Mouse (Mus musculus): Measurements from ENCODE around the gene Mif4gd. TPM values are rescaled to one million over a fixed set of nuclear protein-coding genes. Genes with fewer than 3 reads are reported as not detected.
A peak's percentile ranks its signal among the peaks of the same experiment; 100 is the strongest.
"Not testable (repeated sequence)": the region's sequence is repeated elsewhere in the genome, so short reads cannot be mapped to it uniquely, and the experiment has no call there.

Gene Mif4gd
- polyA plus RNA-seq, 1 experiment from 2014 or later, result 57.3 TPM

GRCm38 (mm10) chr11:115649706-115650105, 36.9 kb upstream of the Mif4gd start:
- no peaks in the 10 kb centered on the region for H3K9me3 ChIP-seq (replicated peaks; ENCODE audit: low read length)
- H3K9ac ChIP-seq (ENCODE audit: low read depth, low read length), result no peak overlapping the region
- DNase-seq (ENCODE audit: low spot score), result peak; percentile 22
- 61% methylated on average over 10 of the region's 10 CpGs for WGBS
- no peak for ATAC-seq (replicated peaks; ENCODE audit: low FRiP score, low read depth)
- no peaks in the 10 kb centered on the region for H3K4me1 ChIP-seq (replicated peaks; ENCODE audit: insufficient read depth, low read length)
- peaks cover 10% of the 10 kb centered on the region; the same call in 1 of the 2 replicates for H3K36me3 ChIP-seq (ENCODE audit: insufficient read depth, low read length)
- H3K4me2 ChIP-seq (ENCODE audit: low read length), result no peak overlapping the region
- no peak overlapping the region for H3K4me3 ChIP-seq (replicated peaks; ENCODE audit: low read depth, low read length)
- no peak for TF ChIP-seq CTCF (IDR thresholded peaks at IDR 0.05; ENCODE audit: low read depth)
- H3K27ac ChIP-seq, result no peak overlapping the region
- H3K27me3 ChIP-seq (ENCODE audit: insufficient read depth, low read length), result no peaks in the 10 kb centered on the region

GRCm38 (mm10) chr11:115647459-115647858, 34.7 kb upstream of the Mif4gd start:
- Histone ChIP-seq H3K9me3 (replicated peaks; ENCODE audit: low read length) (no peaks in the 10 kb centered on the region), H3K4me3 (replicated peaks; ENCODE audit: low read depth, low read length) (no peak overlapping the region), H3K4me1 (replicated peaks; ENCODE audit: insufficient read depth, low read length) (no peaks in the 10 kb centered on the region), H3K27me3 (ENCODE audit: insufficient read depth, low read length) (no peaks in the 10 kb centered on the region), H3K36me3 (ENCODE audit: insufficient read depth, low read length) (peaks cover 17% of the 10 kb centered on the region; the same call in 1 of the 2 replicates), H3K4me2 (ENCODE audit: low read length) (no peak overlapping the region), H3K9ac (ENCODE audit: low read depth, low read length) (no peak overlapping the region), H3K27ac (no peak overlapping the region)
- ATAC-seq (replicated peaks; ENCODE audit: low FRiP score, low read depth) (no peak), DNase-seq (ENCODE audit: low spot score) (peak; percentile 94)
- TF ChIP-seq CTCF (IDR thresholded peaks at IDR 0.05; ENCODE audit: low read depth), result peak; percentile 90
- 35% methylated on average over 6 of the region's 6 CpGs for WGBS

- DNase-seq (ENCODE audit: low spot score), result no peak
- TF ChIP-seq CTCF (IDR thresholded peaks at IDR 0.05; ENCODE audit: low read depth), result no peak
- Histone ChIP-seq H3K4me3 (replicated peaks; ENCODE audit: low read depth, low read length) (no peak overlapping the region), H3K9ac (ENCODE audit: low read depth, low read length) (no peak overlapping the region), H3K4me2 (ENCODE audit: low read length) (no peak overlapping the region), H3K36me3 (ENCODE audit: insufficient read depth, low read length) (peaks cover 17% of the 10 kb centered on the region; the same call in 1 of the 2 replicates), H3K27ac (no peak overlapping the region), H3K9me3 (replicated peaks; ENCODE audit: low read length) (no peaks in the 10 kb centered on the region), H3K4me1 (replicated peaks; ENCODE audit: insufficient read depth, low read length) (no peaks in the 10 kb centered on the region), H3K27me3 (ENCODE audit: insufficient read depth, low read length) (no peaks in the 10 kb centered on the region)
- ATAC-seq (replicated peaks; ENCODE audit: low FRiP score, low read depth), result no peak
- WGBS, result 92% methylated on average over 9 of the region's 9 CpGs
Measured at GRCm38 (mm10) chr11:115646439-115646838, 33.7 kb upstream of the Mif4gd start.

GRCm38 (mm10) chr11:115645498-115645897, 32.7 kb upstream of the Mif4gd start:
- 31% methylated on average over 14 of the region's 14 CpGs for WGBS
- not testable (repeated sequence) for H3K9me3 ChIP-seq (replicated peaks; ENCODE audit: low read length); H3K9ac ChIP-seq (ENCODE audit: low read depth, low read length); DNase-seq (ENCODE audit: low spot score); H3K4me3 ChIP-seq (replicated peaks; ENCODE audit: low read depth, low read length); H3K4me1 ChIP-seq (replicated peaks; ENCODE audit: insufficient read depth, low read length); ATAC-seq (replicated peaks; ENCODE audit: low FRiP score, low read depth); H3K4me2 ChIP-seq (ENCODE audit: low read length); H3K27ac ChIP-seq; H3K27me3 ChIP-seq (ENCODE audit: insufficient read depth, low read length)
- peaks cover 17% of the 10 kb centered on the region; the same call in 1 of the 2 replicates for H3K36me3 ChIP-seq (ENCODE audit: insufficient read depth, low read length)

- no peaks in the 10 kb centered on the region for H3K4me1 ChIP-seq (replicated peaks; ENCODE audit: insufficient read depth, low read length)
- H3K9me3 ChIP-seq (replicated peaks; ENCODE audit: low read length), result no peaks in the 10 kb centered on the region
- H3K27me3 ChIP-seq (ENCODE audit: insufficient read depth, low read length), result no peaks in the 10 kb centered on the region
- no peak overlapping the region for H3K27ac ChIP-seq
- peaks cover 17% of the 10 kb centered on the region; the same call in 1 of the 2 replicates for H3K36me3 ChIP-seq (ENCODE audit: insufficient read depth, low read length)
- WGBS, result 90% methylated on average over 13 of the region's 13 CpGs
- DNase-seq (ENCODE audit: low spot score), result no peak
- no peak for TF ChIP-seq CTCF (IDR thresholded peaks at IDR 0.05; ENCODE audit: low read depth)
- no peak for ATAC-seq (replicated peaks; ENCODE audit: low FRiP score, low read depth)
- no peak overlapping the region for H3K4me3 ChIP-seq (replicated peaks; ENCODE audit: low read depth, low read length)
- H3K9ac ChIP-seq (ENCODE audit: low read depth, low read length), result no peak overlapping the region
- no peak overlapping the region for H3K4me2 ChIP-seq (ENCODE audit: low read length)
Measured at GRCm38 (mm10) chr11:115644308-115644707, 31.5 kb upstream of the Mif4gd start.

- H3K27ac ChIP-seq, result no peak overlapping the region
- no peak overlapping the region for H3K4me2 ChIP-seq (ENCODE audit: low read length)
- H3K36me3 ChIP-seq (ENCODE audit: insufficient read depth, low read length), result peaks cover 13% of the 10 kb centered on the region; the same call in 1 of the 2 replicates
- no peak for TF ChIP-seq CTCF (IDR thresholded peaks at IDR 0.05; ENCODE audit: low read depth)
- 78% methylated on average over 10 of the region's 10 CpGs for WGBS
- H3K4me3 ChIP-seq (replicated peaks; ENCODE audit: low read depth, low read length), result no peak overlapping the region
- H3K27me3 ChIP-seq (ENCODE audit: insufficient read depth, low read length), result no peaks in the 10 kb centered on the region
- no peak overlapping the region for H3K9ac ChIP-seq (ENCODE audit: low read depth, low read length)
- ATAC-seq (replicated peaks; ENCODE audit: low FRiP score, low read depth) (no peak), DNase-seq (ENCODE audit: low spot score) (no peak)
- no peaks in the 10 kb centered on the region for H3K4me1 ChIP-seq (replicated peaks; ENCODE audit: insufficient read depth, low read length)
- no peaks in the 10 kb centered on the region for H3K9me3 ChIP-seq (replicated peaks; ENCODE audit: low read length)
Measured at GRCm38 (mm10) chr11:115643265-115643664, 30.5 kb upstream of the Mif4gd start.

- no peak for ATAC-seq (replicated peaks; ENCODE audit: low FRiP score, low read depth)
Measured at GRCm38 (mm10) chr11:115642705-115643104, 29.9 kb upstream of the Mif4gd start.

More at GRCm38 (mm10) chr11:115642705-115643104, 29.9 kb upstream of the Mif4gd start:
- no peak for DNase-seq (ENCODE audit: low spot score)
- Histone ChIP-seq H3K4me3 (replicated peaks; ENCODE audit: low read depth, low read length) (no peak overlapping the region), H3K36me3 (ENCODE audit: insufficient read depth, low read length) (peaks cover 7% of the 10 kb centered on the region; the same call in 1 of the 2 replicates), H3K27ac (no peak overlapping the region), H3K4me2 (ENCODE audit: low read length) (no peak overlapping the region), H3K27me3 (ENCODE audit: insufficient read depth, low read length) (no peaks in the 10 kb centered on the region), H3K9me3 (replicated peaks; ENCODE audit: low read length) (no peaks in the 10 kb centered on the region), H3K9ac (ENCODE audit: low read depth, low read length) (no peak overlapping the region), H3K4me1 (replicated peaks; ENCODE audit: insufficient read depth, low read length) (no peaks in the 10 kb centered on the region)
- TF ChIP-seq CTCF (IDR thresholded peaks at IDR 0.05; ENCODE audit: low read depth), result no peak
- WGBS, result 94% methylated on average over 2 of the region's 2 CpGs
